Mouse (Mus musculus): ENCODE data around the gene Bbs7.

DNA sequence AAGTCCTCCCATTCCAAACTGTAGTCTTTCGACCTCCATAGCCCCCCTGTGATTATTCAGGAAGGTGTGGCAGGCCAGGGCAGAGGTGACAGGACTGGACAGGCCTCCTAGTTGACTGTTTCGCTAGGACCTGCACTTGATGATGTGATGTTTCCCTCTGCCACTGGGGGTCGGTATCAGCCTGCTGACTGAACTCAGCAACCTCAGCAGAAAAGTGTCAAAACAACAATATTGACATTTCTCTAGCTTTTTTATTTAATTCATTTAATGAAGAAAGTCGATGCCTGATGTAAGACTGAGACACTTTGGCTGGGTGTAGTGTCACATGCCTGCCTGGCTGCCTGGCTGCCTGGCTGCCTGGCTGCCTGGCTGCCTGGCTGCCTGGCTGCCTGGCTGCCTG is 22.2 kb upstream of the Bbs7 start:
- TF ChIP-seq POLR2A (IDR thresholded peaks at IDR 0.05; ENCODE audit: extremely low read depth, insufficient read depth, low read length) = no peak
- TF ChIP-seq CTCF (IDR thresholded peaks at IDR 0.05; ENCODE audit: low read depth, low read length) = peak; percentile 61
